Mouse (Mus musculus) thymus, postnatal 25 days (tissue): ENCODE results near the gene Hnrnpa0.

ENCODE experiments used
- DNase-seq: peaks from one replicate; pipeline ENCODE4 v3.0.0; 2022

The Hnrnpa0 gene

DNA sequence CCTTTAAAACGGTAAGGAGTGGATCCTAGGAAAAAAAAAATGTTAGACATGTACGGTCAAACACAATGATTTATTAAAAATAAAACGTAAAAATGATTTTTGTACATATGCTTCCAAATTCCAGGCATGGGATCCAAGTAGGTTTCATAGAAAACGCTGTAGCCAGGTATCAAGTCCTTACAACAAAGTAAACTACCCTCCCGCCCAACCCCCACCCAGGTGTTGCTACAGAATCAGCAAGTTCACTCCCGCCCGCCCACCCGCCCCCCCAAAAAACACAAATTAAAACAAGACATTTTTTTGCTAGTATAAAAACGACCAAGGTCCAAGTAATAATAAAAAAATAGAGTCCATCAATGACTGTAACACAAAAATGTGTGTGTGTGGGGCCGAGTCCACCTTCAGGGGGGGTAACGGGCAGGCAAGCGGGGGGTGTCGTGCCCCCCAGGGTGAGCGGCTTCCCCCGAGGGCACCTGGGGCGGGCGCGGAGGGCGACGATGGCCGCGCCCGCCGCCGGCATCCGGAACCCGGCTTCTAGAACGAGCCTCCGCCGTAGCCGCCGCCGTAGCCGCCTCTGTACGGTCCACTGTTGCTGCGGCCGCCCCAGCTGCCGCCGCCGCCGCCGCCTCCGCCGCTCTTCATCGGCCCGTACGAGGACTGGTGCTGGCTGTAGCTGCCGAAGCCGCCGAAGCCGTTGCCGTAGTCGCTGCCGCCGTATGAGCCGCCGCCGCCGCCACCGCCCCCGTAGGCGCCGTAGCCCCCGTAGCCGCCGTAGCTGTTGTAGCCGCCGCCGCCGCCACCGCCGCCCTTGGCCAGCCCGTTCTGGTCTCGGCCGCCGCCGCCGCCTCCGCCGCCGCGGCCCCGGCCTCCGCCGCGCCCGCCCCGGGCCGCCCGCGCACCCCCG is 1.2 kb downstream of the Hnrnpa0 start:
- peak; percentile 53 for DNase-seq

DNA sequence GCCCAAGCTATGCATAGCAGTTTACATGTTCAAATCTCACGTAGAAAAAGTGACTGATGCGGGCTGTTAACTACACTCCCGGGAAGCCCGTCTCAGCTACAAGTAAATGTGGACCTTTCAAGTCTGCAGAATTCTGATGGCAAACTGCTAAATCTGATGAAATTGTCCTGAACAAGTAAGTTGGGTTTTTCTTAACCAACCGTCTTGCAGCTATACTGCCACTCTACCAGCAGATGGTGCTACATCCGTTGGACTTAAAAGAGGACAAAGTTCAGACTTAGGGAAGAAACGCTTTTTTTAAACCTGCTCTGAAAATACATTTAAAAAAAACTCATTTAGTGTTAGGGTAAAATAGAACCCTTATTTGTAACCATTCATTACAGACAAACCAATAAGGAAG is 2.2 kb downstream of the Hnrnpa0 start:
- DNase-seq = peak; percentile 52

DNA sequence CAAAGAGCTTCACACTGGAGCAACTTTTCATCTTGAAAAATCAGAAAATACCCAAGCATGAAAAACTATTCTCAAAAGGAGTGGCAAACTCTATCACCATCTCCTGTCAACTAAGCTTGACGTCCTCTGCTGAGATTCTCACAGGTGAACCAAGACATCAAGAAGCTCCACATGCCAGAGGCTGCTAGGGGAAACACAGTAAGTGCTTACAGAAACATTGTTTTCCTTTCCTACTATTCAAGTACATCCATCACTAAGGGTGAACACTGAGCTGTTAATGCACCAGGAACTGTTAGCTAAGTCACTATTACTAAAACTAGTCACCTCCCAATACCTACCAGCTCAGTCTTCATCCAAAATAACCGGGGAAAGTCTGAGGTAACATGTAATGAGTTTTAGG is 3.4 kb downstream of the Hnrnpa0 start:
- DNase-seq = no peak

DNA sequence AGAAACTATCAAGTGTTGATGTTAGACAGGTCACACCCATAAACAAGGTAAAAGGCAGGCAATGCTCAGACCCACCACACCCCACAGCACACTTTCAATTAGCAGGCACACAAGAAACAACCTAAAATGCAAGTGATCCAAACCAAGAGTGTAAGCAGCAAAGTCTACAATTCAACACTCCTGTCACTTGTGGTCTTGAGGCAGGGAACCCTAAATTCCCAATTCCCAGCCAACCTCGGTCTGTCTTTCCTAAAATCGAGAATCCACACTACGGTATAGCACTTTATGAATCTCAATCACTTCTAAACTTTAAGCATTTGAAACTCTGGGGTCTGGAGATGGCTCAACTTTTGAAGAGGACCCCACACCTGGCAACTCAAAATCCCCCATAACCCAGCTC is 4.1 kb downstream of the Hnrnpa0 start:
- no peak for DNase-seq

DNA sequence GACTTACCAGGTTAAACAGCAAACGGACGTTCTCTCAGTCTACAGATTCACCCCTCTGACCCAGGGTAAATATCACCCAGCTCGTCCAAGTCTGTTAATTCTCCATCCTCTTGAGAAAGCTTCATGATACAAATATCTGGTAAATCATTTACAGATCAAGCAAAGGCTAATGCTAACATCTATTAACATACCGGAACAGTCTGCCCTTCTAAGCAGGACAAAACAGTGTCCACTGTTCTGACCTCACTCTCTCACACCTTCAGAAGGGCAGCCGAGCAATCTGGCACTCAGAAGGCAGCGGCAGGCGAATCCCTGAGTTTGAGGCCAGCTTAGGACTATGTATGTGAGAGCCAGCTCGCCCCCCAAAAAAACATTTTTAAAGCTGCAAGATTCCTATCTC is 5.0 kb downstream of the Hnrnpa0 start:
- no peak for DNase-seq

DNA sequence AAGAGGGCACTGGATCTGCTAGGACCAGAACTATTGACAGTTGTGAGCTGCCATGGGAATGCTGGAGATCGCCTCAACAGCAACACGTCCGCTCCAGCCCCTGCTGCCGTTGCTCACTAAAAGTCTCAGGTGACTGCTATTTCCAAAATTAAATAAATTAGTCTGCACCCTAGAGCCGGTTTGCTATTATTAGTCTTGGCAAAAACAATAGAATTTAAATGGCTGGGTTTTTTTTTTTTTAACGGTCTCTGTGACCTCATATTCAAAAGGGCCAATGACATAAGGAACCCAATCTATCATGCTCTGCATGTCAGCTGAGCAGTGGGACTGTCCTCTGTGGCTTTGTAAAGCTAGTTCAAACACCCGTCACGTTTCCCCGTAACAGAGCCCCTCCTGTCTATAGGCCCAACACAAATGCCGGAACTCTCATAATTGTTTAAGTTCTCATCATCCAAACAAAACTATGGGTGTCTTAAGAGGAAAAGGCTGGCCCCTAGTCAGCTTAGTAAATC is 5.5 kb downstream of the Hnrnpa0 start:
- DNase-seq = no peak

DNA sequence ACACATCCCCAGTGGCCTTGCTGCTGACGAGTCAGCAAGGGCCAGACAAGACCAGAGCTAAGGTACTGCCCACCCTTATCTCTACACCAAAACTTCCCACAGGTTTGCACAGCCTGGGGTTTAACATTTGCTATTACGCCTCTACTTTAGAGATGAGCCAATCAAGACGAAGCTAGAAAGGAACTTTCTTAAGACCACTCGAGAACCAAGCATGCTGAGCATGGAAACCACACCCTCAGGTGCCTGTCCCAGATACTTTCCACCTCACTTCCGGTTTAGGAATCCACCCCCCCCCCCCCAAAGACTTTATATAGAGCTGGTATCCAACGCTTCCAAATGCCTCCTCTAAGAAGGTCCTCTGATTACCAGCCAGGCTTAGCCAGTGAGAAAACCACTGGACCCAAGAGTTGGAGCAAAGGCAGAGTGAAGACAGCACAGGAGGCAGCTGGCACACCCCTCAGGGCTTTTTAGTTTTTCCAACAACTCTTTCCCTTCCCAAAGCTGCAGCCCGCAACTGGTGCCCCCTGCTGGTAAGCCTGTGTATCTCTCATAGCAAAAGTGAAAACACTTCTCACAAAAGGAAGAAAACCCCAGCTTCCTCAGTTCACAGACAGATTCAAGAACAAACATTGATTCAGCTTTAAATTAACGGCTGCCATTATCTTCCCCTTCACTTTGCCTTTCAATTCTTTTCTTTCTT is 10.9 kb downstream of the Hnrnpa0 start:
- peak; percentile 82 for DNase-seq

GRCm38 (mm10) chr13:58116801-58117200 is 11.6 kb downstream of the Hnrnpa0 start:
- no peak for DNase-seq

DNA sequence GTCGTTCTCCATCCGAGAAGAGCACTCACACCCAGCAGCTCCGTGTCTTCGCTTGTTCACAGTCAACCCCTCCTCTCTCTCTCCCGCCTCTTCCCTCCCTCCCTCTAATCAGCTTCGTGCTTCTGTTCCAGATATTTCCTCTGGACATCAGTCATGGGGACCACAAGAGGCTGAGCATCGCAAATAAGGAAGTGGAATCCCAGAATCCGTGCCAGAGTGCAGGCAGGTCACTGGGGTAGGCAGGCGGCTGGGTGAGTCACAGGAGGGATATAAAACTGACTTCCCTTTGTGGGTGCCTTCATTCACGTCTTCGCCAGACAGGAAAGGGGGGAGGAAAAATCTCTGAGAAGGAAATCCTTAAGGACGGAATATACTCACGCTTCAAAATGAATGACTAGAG is 13.1 kb downstream of the Hnrnpa0 start:
- no peak for DNase-seq

- DNase-seq = peak; percentile 85
Measured at GRCm38 (mm10) chr13:58113061-58113900, 15.1 kb downstream of the Hnrnpa0 start, which contains the start of gene Klhl3. TSS of gene Klhl3 (minus strand) at chr13:58113592.

GRCm38 (mm10) chr13:58112601-58113041 is 15.7 kb downstream of the Hnrnpa0 start:
- no peak for DNase-seq

- no peak for DNase-seq
Measured at GRCm38 (mm10) chr13:58112191-58112590, 16.2 kb downstream of the Hnrnpa0 start.

GRCm38 (mm10) chr13:58111306-58111705 is 17.1 kb downstream of the Hnrnpa0 start:
- no peak for DNase-seq

DNA sequence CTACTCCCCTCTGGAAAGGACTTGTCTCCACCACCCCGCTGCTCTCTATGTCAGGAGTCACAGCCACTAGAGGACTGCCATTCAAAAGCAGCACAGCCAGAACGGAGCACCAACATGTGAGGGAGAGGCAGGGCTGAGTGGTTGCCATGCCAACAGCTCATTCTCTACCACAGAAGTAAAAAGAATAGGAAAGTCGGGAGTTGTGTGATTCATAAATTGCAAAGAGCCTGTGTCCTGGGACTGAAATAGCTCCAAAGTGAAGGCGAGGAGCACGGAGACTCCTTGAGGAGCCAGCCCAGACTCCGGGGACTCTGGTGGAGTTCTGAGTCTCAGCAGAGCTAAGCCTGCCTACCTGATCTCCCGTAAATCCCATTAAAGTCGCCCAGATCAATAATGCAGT is 37.7 kb downstream of the Hnrnpa0 start:
- DNase-seq = no peak

DNA sequence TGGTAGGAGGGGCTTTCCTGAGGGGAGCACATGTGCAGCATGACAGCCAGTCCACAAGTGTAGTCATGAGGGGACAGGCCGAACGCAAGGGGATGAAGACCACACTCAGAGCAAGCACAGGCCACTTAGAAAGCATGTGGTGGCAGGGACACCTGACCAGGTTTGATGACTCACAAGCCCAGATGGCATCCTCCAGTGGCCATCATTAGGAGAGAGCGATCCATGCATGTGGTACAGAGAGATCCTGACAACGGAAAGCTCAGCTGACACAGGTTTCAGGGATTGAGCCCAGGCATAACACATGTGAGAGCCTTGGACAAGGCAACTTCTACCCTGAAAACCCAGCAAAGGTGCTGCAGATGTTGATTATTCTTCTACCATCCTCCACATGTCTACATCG is 44.0 kb downstream of the Hnrnpa0 start:
- DNase-seq = no peak

- no peak for DNase-seq
Measured at GRCm38 (mm10) chr13:58083521-58083920, 44.8 kb downstream of the Hnrnpa0 start.

DNA sequence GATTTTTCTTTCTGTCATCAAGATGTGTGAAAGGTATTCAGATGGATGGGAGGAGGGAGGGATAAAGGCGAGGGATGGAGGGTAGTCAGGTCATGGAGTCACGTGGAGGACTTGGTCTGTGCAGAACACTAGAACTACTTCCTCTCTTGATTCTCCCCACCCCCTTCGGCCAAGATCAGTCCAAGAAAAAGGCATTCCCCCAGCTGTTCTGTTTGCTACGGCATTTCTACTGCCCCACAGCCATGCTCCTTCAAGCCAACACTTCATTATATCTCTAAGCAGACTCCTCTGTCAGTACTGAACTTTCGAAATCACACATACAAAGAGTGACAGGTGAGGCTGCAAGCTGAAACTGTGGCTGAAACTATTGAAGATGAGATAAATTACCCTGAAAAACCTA is 45.3 kb downstream of the Hnrnpa0 start:
- no peak for DNase-seq

DNA sequence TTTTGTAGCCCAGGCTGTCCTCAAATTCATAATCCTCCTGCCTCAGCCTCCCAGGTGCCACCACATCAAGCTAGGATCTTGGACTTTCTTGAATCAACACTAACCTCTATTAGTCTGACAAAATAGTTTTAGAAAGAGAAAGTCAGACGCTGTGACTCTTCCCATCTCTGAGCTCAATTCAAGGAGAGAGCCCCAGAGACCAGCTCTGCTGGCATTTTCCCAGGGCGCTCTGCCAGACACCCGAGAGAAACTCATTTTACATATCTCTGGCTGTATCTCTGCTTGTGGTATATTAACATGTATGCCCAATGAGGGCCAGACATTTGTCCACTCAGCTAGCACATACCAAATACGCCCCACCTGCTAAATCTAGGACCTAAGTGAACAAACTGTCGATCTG is 50.0 kb downstream of the Hnrnpa0 start:
- DNase-seq = no peak
